Mouse (Mus musculus) stomach, postnatal 0 days (tissue): ENCODE measurements around the gene Jmjd7. TPM values are rescaled to one million over a fixed set of nuclear protein-coding genes. Genes with fewer than 3 reads are reported as not detected.

Source experiments
- ATAC-seq: fragments of 200-750 bp; cut with Nextera tagmentation; 2 replicates; pipeline ENCODE4 v1.8.0; 2017; ENCODE audit not compliant: low FRiP score, low TSS enrichment
- DNase-seq: peaks from one replicate; pipeline ENCODE4 v3.0.0-alpha.2; 2016; ENCODE audit warnings: low spot score
- H3K27ac ChIP-seq: fragments of 300-500 bp; sonication (generic); replicated peaks from 2 replicates; pipeline ENCODE4 v1.5.1; 2014; ENCODE audit warnings: mild to moderate bottlenecking, control low read depth
- H3K27me3 ChIP-seq: fragments of 300-500 bp; sonication (generic); 2 replicates; pipeline ENCODE4 v1.6.1; 2014; ENCODE audit warnings: low read length; ENCODE audit not compliant: control insufficient read depth, insufficient read depth
- H3K36me3 ChIP-seq: fragments of 300-500 bp; sonication (generic); 2 replicates; pipeline ENCODE4 v1.6.1; 2014; ENCODE audit warnings: low read length, mixed read lengths; ENCODE audit not compliant: control insufficient read depth, insufficient read depth
- H3K4me1 ChIP-seq: fragments of 300-500 bp; sonication (generic); replicated peaks from 2 replicates; pipeline ENCODE4 v1.6.1; 2014; ENCODE audit warnings: antibody characterized with exemption; ENCODE audit not compliant: control insufficient read depth, insufficient read depth
- H3K4me2 ChIP-seq: fragments of 300-500 bp; sonication (generic); replicated peaks from 2 replicates; pipeline ENCODE4 v1.6.1; 2014; ENCODE audit warnings: low read depth, mild to moderate bottlenecking, control low read depth, moderate library complexity
- H3K4me3 ChIP-seq: fragments of 300-500 bp; sonication (generic); 2 replicates; pipeline ENCODE4 v1.5.1; 2014; ENCODE audit warnings: low read depth, low read length, control low read depth
- H3K9ac ChIP-seq: fragments of 300-500 bp; sonication (generic); 2 replicates; pipeline ENCODE4 v1.6.1; 2014; ENCODE audit warnings: mild to moderate bottlenecking, low read length, control low read depth, mixed read lengths
- H3K9me3 ChIP-seq: fragments of 300-500 bp; sonication (generic); 2 replicates; pipeline ENCODE4 v1.6.1; 2016; ENCODE audit warnings: low read length; ENCODE audit not compliant: control insufficient read depth
- CTCF ChIP-seq: IDR thresholded peaks from 2 replicates; pipeline ENCODE4 v1.5.1; 2016; ENCODE audit warnings: antibody characterized with exemption, low read depth, mild to moderate bottlenecking, moderate library complexity
- EP300 ChIP-seq: optimal IDR thresholded peaks from 2 replicates; pipeline ENCODE3; 2016; ENCODE audit warnings: antibody characterized with exemption
- WGBS: fragments of 180-500 bp; shearing (Covaris S2); extraction: QIAGEN DNeasy Blood & Tissue Kit; methylation state at CpG from one replicate; pipeline ENCODE4 v1.1.7; 2014; 5-methylcytosine and 5-hydroxymethylcytosine counted together
- polyA plus RNA-seq: library from polyadenylated mRNA; unstranded; fragments of >200 nt; fragmentation: Nextera tagmentation; extraction: Ambion mirVana; gene quantifications from 2 replicates; pipeline ENCODE4 v1.2.1, GENCODE M21; 2015

Gene Jmjd7
- polyA plus RNA-seq, 1 experiment from 2014 or later = 12.7 TPM

DNA sequence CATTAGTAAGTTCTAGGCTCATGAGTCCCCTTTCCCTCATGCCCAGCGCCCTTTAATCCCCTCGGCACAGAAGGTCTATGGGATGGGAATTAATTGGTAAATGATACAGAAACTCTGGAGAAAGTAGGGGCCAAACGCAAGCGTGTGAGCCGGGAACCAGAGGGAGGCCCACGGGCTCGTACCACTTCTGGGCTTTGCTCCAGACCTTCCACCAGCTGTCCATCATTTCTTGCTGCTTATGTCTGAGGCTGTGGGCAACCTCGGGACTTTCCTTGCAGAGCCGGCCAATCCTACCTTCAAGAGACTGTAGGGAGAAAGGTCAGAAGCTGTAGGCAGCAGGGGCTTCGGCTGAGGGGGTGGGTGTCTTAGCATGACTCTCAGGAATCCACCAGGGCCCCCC, 28.6 kb downstream of the Jmjd7 start:
- no peak overlapping the region for H3K4me3 ChIP-seq
- H3K27me3 ChIP-seq = no peaks in the 10 kb centered on the region
- H3K9me3 ChIP-seq = no peaks in the 10 kb centered on the region
- ATAC-seq = no peak
- TF ChIP-seq CTCF (no peak), EP300 (no peak)
- H3K9ac ChIP-seq = no peak overlapping the region
- H3K36me3 ChIP-seq = no peaks in the 10 kb centered on the region
- WGBS = 73% methylated on average over 10 of the region's 10 CpGs
- no peak for DNase-seq
- H3K4me1 ChIP-seq = 0 out of 2 replicates have a peak, but pooled peaks cover 3% of the 10 kb centered on the region
- H3K27ac ChIP-seq = no peak overlapping the region
- no peak overlapping the region for H3K4me2 ChIP-seq

DNA sequence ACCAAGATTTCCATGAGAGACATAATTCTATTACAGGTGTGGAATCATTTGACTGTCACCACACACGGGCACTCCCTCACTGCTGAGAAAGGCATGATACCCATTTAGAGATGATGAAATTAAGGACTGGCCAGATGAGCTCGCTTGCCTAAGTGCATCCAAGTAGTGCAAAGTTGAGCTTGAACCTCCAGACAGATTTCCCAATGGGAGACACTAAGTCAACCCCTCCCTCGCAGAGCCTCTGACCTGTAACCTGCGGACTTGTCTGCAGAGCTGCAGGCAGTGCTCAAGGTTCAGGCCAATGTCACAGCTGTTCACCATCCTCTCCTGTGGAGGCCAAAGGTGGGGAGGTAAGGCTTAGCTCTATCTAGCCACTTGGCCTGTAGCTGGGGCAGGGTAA, 31.5 kb downstream of the Jmjd7 start:
- Histone ChIP-seq H3K4me3 (no peak overlapping the region), H3K27me3 (no peaks in the 10 kb centered on the region), H3K36me3 (no peaks in the 10 kb centered on the region), H3K9ac (no peak overlapping the region), H3K27ac (no peak overlapping the region), H3K4me1 (0 out of 2 replicates have a peak, but pooled peaks cover 3% of the 10 kb centered on the region), H3K9me3 (no peaks in the 10 kb centered on the region), H3K4me2 (no peak overlapping the region)
- DNase-seq (no peak), ATAC-seq (no peak; the same call in 1 of the 2 replicates)
- WGBS = 76% methylated on average over 4 of the region's 4 CpGs
- TF ChIP-seq EP300 (no peak), CTCF (no peak)

DNA sequence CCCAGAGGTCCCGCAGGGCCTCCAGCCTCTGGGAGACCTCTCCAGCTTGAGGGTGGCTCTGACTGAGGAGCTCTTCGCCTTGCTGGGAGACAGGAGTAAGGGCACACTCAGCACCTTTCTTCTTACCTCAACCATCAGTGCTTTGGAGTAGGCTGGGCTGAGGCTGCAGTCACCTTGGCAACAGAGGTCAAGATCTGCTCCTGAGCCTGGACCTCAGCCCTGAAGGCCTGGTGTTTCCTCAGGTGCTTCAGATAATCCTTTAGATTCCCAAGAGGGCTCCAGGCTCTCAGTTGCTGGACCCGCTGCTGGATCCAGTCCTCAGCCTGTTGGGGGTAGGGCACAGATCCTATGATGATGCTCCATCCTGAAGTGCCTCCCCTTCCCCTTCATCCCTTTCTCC, 32.2 kb downstream of the Jmjd7 start:
- peak overlapping the region; percentile 37; the same call in 1 of the 2 replicates for H3K27ac ChIP-seq
- DNase-seq (no peak), ATAC-seq (no peak)
- no peaks in the 10 kb centered on the region for H3K27me3 ChIP-seq
- no peak overlapping the region for H3K4me2 ChIP-seq
- 79% methylated on average over 3 of the region's 3 CpGs for WGBS
- H3K9ac ChIP-seq = no peak overlapping the region
- H3K36me3 ChIP-seq = no peaks in the 10 kb centered on the region
- no peaks in the 10 kb centered on the region for H3K9me3 ChIP-seq
- TF ChIP-seq CTCF = no peak
- TF ChIP-seq EP300 = no peak
- no peak overlapping the region for H3K4me3 ChIP-seq
- H3K4me1 ChIP-seq = 0 out of 2 replicates have a peak, but pooled peaks cover 3% of the 10 kb centered on the region

DNA sequence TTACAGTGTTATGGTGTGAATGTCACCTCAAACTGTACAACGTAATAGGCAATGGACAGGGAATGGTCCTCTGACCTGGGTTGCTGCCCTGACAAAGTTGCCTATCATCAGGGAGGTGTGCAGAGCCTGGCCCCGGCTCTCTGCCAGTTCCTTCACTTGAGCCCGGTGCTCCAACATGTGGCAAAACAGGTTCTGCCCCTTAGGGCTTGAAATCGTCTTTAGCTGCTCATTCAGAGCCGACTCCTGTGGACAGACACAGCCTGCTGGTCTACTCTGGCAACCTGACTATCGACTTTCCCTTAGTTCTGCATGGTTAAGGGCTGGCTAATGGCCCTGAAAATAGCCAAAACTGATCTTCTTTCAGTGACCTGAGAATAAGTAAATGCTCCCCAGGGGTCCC, 32.9 kb downstream of the Jmjd7 start:
- Histone ChIP-seq H3K4me3 (no peak overlapping the region), H3K27me3 (no peaks in the 10 kb centered on the region), H3K9me3 (no peaks in the 10 kb centered on the region), H3K9ac (no peak overlapping the region), H3K36me3 (no peaks in the 10 kb centered on the region), H3K4me2 (no peak overlapping the region), H3K4me1 (0 out of 2 replicates have a peak, but pooled peaks cover 3% of the 10 kb centered on the region), H3K27ac (peak overlapping the region; percentile 58)
- TF ChIP-seq EP300 = no peak
- TF ChIP-seq CTCF = peak; percentile 22; the same call in 1 of the 2 replicates
- DNase-seq (peak; percentile 78), ATAC-seq (peak; percentile 61)
- 46% methylated on average over 6 of the region's 6 CpGs for WGBS

DNA sequence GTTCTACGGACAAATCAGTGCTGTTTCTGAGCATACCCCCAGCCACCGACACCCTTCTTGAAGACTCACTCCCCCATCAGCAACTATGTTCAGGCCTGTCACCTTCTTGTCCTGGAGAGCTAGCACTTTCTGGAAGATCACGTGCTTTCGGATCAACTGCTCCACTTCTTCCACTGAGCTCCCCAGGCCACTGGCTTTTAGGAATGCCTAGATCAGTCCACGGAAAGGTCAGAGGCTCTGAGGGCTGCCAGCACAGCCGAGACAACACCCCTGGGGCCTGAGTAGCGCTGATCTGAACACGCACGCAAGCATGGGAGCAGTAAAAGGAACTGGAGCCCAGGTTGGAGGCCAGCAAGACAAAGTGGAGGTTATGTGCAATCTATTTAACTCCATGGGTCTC, 33.4 kb downstream of the Jmjd7 start:
- 71% methylated on average over 9 of the region's 9 CpGs for WGBS

DNA sequence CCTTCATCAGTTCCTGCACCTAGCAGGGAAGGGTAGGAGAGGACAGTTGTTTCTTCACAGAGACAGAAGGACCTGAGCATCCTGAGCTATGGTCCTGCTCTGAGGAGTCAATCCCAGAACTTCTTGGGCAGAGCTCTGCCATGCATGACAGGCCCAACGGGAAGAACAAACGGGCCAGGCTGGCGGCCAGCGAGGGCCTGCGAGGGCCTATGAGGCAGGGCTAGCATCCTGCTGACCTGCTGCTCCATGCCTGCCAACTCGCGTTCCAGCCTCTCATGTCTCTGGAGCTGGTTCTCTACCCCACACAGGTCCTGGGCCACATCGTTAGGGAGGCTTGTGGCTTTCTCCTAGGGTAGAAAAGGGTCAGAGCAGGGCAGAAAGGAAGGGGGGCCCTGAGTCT, 35.0 kb downstream of the Jmjd7 start:
- no peaks in the 10 kb centered on the region for H3K36me3 ChIP-seq
- H3K4me2 ChIP-seq = no peak overlapping the region
- H3K4me1 ChIP-seq = 0 out of 2 replicates have a peak, but pooled peaks cover 3% of the 10 kb centered on the region
- WGBS = 81% methylated on average over 8 of the region's 8 CpGs
- H3K9me3 ChIP-seq = no peaks in the 10 kb centered on the region
- no peak overlapping the region for H3K9ac ChIP-seq
- no peak for DNase-seq
- TF ChIP-seq CTCF (no peak), EP300 (no peak)
- H3K27ac ChIP-seq = no peak overlapping the region
- no peak for ATAC-seq
- H3K4me3 ChIP-seq = no peak overlapping the region
- no peaks in the 10 kb centered on the region for H3K27me3 ChIP-seq

More for the DNA sequence above, 33.4 kb downstream of the Jmjd7 start:
- no peaks in the 10 kb centered on the region for H3K36me3 ChIP-seq
- H3K4me3 ChIP-seq = no peak overlapping the region
- H3K4me1 ChIP-seq = 0 out of 2 replicates have a peak, but pooled peaks cover 3% of the 10 kb centered on the region
- no peak overlapping the region for H3K4me2 ChIP-seq
- H3K27ac ChIP-seq = peak overlapping the region; percentile 58
- H3K9ac ChIP-seq = no peak overlapping the region
- no peaks in the 10 kb centered on the region for H3K27me3 ChIP-seq
- H3K9me3 ChIP-seq = no peaks in the 10 kb centered on the region
- DNase-seq (no peak), ATAC-seq (no peak)
- TF ChIP-seq CTCF = no peak
- TF ChIP-seq EP300 = no peak
